Mouse (Mus musculus) gastrocnemius, adult 2 months (tissue): ENCODE results near the gene Amotl1. TPM values are rescaled to one million over a fixed set of nuclear protein-coding genes. Genes with fewer than 3 reads are reported as not detected.

Experiments used
- DNase-seq: peaks from one replicate; pipeline ENCODE4 v3.0.0; 2022
- H3K27ac ChIP-seq: fragments of 200-600 bp; 2 replicates; pipeline ENCODE4 v1.8.1; 2022; ENCODE audit warnings: mild to moderate bottlenecking
- H3K4me3 ChIP-seq: fragments of 200-600 bp; 2 replicates; pipeline ENCODE4 v1.8.1; 2022; ENCODE audit warnings: mild to moderate bottlenecking, moderate library complexity
- CTCF ChIP-seq: fragments of 200-600 bp; IDR thresholded peaks from 2 replicates; pipeline ENCODE4 v1.8.1; 2022; ENCODE audit warnings: antibody characterized with exemption, mild to moderate bottlenecking, moderate library complexity
- intact Hi-C: fragments of 180-260 bp; cut with DNase I; formaldehyde crosslinking; loops from one replicate; pipeline ENCODE4 v1.15.1; 2025
- total RNA-seq, 2 experiments: library from RNA; stranded (reverse); gene quantifications; 2 replicates each; pipeline ENCODE4 v1.2.3; 2021

Gene Amotl1
- total RNA-seq, 2 experiments from 2014 or later: 397 to 399 TPM

DNA sequence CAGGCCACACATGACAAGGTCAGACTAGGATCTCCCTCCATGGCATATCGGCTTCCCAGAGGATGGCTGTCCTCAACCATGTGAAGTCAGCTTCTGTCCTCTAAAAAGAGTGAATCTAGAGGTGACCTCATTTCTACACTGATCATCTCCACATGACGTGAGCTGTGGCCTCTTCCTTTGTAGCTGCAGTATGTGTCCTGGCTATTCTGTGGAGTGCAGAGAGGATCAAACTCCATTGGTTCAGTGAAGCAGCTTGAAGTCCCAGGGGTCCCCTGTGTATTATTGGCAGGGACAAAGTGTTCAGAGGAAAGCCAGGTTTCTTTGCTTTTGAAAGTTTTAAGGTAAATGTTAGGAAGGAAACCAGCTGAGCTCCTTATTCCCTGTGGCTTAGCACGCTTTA, 126.8 kb downstream of the Amotl1 start:
- intact Hi-C loops: no loop called here
- DNase-seq: no peak
- no peak for TF ChIP-seq CTCF
- Histone ChIP-seq H3K27ac (no peak overlapping the region), H3K4me3 (no peak overlapping the region)

DNA sequence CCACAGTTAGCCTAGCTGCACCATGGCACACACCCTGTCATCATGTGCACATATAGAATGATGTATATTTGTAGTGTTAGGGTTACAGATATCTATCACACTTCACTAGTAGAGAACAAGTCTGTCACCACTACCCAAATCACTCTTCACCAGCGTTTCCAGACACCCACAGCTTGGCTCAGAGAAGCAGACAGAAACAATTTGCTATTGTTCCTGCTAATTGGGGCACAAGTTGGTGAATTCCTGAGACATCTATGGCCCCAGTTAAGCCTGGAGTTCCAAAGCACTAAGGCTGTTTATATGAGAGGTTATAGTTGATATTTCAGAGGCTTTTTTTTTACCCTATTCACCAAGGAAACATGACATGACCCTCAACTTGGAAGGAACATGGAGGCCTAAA, 127.6 kb downstream of the Amotl1 start:
- intact Hi-C loops: no loop called here
- Histone ChIP-seq H3K4me3 (no peak overlapping the region), H3K27ac (no peak overlapping the region)
- DNase-seq: no peak
- no peak for TF ChIP-seq CTCF

DNA sequence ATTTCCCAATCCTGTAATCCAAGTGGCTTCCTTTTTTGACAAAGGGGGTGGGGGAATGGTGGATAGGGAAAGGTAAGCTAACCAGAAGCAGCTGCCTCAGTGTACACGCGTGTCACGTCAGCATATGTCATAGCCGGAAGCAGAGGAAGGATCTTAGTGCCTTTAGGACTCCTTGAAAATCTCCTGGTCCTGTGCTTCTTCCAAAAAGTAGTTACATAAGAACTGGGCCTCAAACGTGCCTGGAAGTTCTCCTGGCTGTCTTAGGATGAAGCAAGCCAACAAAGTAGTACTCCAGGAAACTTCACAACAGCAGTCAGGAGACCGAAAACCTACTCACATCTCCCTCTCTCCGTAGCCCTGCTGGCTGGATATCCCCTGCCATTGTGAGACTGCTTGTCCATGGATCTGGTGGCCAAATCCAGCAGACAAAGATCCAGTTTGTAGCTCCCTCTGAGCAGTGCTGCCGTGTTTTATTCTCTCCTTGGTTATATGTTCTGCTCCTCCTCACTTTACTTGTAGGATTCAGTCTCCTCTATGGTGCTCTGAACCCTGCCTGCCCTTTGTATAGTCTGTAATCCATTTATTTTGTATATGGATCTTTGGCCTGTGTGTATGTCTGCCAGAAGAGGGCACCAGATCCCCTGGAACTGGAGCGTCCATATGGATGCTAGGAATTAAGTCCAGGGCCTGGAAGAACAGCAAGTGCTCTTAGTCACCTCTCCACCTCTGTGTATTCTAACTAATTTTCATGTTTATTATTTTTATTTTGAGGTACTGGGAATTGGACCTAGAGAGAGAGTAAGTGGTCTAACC, 132.0 kb downstream of the Amotl1 start:
- Histone ChIP-seq H3K27ac (no peak overlapping the region), H3K4me3 (no peak overlapping the region)
- DNase-seq: peak; percentile 45
- intact Hi-C loops: loop anchor here (1.0 to 2.0 kb wide), 2 partner anchors 186 to 252 kb away; no protein-coding TSS in a partner anchor
- TF ChIP-seq CTCF: peak; percentile 75

DNA sequence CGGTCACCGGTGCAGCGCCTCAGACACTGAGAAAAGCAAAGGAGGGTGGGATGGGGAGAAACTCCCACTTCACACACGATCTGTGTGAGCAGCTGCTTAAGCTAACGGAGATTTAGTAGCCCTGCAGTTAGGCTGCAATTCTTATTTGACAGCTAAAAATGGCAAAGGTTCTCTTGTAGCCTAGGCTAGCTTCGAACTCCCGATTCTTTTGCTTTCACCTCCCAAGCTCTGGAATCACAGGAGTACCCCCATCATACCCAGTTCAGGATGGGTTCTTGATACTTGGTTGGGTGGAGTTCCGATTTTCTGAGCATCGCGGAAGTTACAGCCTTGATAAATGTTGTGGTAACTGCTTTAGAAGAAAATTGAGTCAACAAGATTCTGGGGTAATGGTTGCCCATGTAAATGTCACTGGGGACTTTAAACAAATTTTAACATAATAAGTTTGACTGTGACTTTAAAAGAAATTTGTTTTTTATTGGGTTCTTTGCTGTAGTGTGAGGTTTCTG, 143.9 kb downstream of the Amotl1 start:
- intact Hi-C loops: loop anchor here (5.0 kb wide), 2 partner anchors 286 to 674 kb away; partner anchors contain the start of genes Cep57 and Fam76b
- Histone ChIP-seq H3K27ac (peak overlapping the region; percentile 91), H3K4me3 (peak overlapping the region; percentile 80)
- DNase-seq: no peak
- TF ChIP-seq CTCF: no peak

DNA sequence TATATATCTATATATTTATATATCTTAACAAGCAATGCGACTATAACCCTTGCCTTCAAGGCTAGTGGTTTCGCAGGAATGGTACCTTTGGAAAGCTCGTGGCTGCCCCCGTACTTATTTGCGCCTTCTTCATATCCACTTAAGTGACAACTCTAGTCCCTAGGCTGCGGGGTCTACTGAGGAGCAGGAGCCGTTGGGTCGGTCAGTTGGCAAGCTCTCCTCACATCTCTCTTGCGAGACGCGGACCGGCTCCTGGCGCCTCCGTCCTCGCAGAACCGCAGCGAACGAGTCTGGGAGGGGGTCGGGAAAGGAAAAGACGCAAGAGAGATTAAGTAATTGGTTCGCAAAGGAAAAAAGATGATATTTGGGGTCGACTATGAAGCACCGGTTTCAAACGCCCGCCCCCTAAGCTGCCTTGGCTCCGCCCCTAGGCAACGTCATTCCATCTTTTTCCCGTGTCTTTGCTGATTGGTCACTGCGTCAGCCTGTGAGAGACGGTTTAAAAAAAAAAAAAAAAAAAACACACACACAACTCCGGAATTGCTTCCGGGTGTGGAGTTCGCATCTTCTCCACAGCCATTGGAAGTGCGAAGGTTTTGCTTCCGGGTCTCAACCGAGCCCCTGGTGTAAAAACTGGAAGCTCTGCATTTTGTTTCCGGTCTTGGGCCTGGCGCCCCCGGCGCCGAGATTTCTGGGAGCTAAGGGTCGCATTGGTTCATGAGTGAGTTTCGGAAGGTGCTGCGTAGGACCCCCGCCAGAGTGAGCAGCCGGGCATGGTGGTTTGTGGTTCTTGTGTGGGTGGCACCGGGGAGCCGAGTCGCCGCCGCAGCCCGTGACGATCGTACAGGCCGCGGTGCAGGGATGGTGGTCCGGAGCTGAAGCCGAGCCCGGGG, 144.6 kb downstream of the Amotl1 start, which contains the start of the genes Kdm4d and Cwc15:
TSS of gene Kdm4d (minus strand) at position 460 of the 893 bp plus-strand sequence.
TSS of gene Cwc15 (plus strand) at position 595 of the 893 bp plus-strand sequence.
- DNase-seq: peak; percentile 94
- Histone ChIP-seq H3K27ac (peak within 1 kb of the TSS; percentile 91), H3K4me3 (peak within 1 kb of the TSS; percentile 80)
- intact Hi-C loops: loop anchor here (5.0 kb wide), 2 partner anchors 287 to 673 kb away; partner anchors contain the start of genes Cep57 and Fam76b
- TF ChIP-seq CTCF: no peak

GRCm38 (mm10) chr9:14498896-14499705, 145.8 kb downstream of the Amotl1 start:
- Histone ChIP-seq H3K4me3 (no peak overlapping the region), H3K27ac (no peak overlapping the region)
- TF ChIP-seq CTCF: no peak
- no peak for DNase-seq
- intact Hi-C loops: no loop called here

Other genes with a start within 250 kb of the Amotl1 start
- gene Kdm4d, start 144.6 kb downstream of the Amotl1 start, total RNA-seq: not detected
- 100 to 1,000 TPM; 101 TPM for gene Cwc15, start 144.4 kb downstream of the Amotl1 start, total RNA-seq
- gene Piwil4, start 95.7 kb upstream of the Amotl1 start, total RNA-seq: under 1 TPM in 1 of 2 experiments, not detected in 1; 0.11 TPM
- under 1 TPM; 0.20 to 0.28 TPM for gene Fut4, start 107.3 kb upstream of the Amotl1 start, total RNA-seq
- gene 1700012B09Rik, start 126.0 kb upstream of the Amotl1 start, total RNA-seq: not detected
- gene Mre11a, start 139.6 kb upstream of the Amotl1 start, total RNA-seq: 10 to 100 TPM in 1 of 2 experiments, 1 to 10 TPM in 1; 8.9 to 12.7 TPM
- gene Ankrd49, start 139.8 kb upstream of the Amotl1 start, total RNA-seq: 1 to 10 TPM; 6.5 to 9.4 TPM
- gene Gpr83, start 215.2 kb upstream of the Amotl1 start, total RNA-seq: not detected